Mouse (Mus musculus): Measurements from ENCODE around the gene Mboat1. TPM values are rescaled to one million over a fixed set of nuclear protein-coding genes. Genes with fewer than 3 reads are reported as not detected.

Gene Mboat1
- polyA plus RNA-seq, 1 experiment from 2014 or later = 98.7 TPM

- Histone ChIP-seq H3K9me3 (ENCODE audit: control insufficient read depth, low read length) (no peaks in the 10 kb centered on the region), H3K4me1 (replicated peaks; ENCODE audit: control insufficient read depth, insufficient read depth) (no peaks in the 10 kb centered on the region), H3K4me2 (replicated peaks; ENCODE audit: low read depth) (no peak overlapping the region), H3K36me3 (ENCODE audit: control insufficient read depth, insufficient read depth, low read length) (no peaks in the 10 kb centered on the region), H3K4me3 (ENCODE audit: low read depth, low read length) (no peak overlapping the region), H3K9ac (ENCODE audit: low read length) (no peak overlapping the region), H3K27me3 (ENCODE audit: control insufficient read depth, insufficient read depth, low read length) (no peaks in the 10 kb centered on the region), H3K27ac (replicated peaks) (no peak overlapping the region)
- 48% methylated on average over 6 of the region's 6 CpGs for WGBS
- DNase-seq (ENCODE audit: low spot score) (no peak), ATAC-seq (ENCODE audit: low FRiP score, low TSS enrichment) (no peak)
- TF ChIP-seq EP300 (optimal IDR thresholded peaks at IDR 0.05) = no peak
- no peak for TF ChIP-seq CTCF (IDR thresholded peaks at IDR 0.05; ENCODE audit: low read depth)
These were observed 33.8 kb downstream of the Mboat1 start for GRCm38 (mm10) chr13:30170061-30170460.

- H3K4me1 ChIP-seq (replicated peaks; ENCODE audit: control insufficient read depth, insufficient read depth) = no peaks in the 10 kb centered on the region
- H3K36me3 ChIP-seq (ENCODE audit: control insufficient read depth, insufficient read depth, low read length) = no peaks in the 10 kb centered on the region
- 86% methylated on average over 4 of the region's 4 CpGs for WGBS
- no peak for TF ChIP-seq EP300 (optimal IDR thresholded peaks at IDR 0.05)
- no peak for TF ChIP-seq CTCF (IDR thresholded peaks at IDR 0.05; ENCODE audit: low read depth)
- DNase-seq (ENCODE audit: low spot score) (no peak), ATAC-seq (ENCODE audit: low FRiP score, low TSS enrichment) (no peak)
- no peak overlapping the region for H3K9ac ChIP-seq (ENCODE audit: low read length)
- H3K4me3 ChIP-seq (ENCODE audit: low read depth, low read length) = no peak overlapping the region
- H3K9me3 ChIP-seq (ENCODE audit: control insufficient read depth, low read length) = no peaks in the 10 kb centered on the region
- H3K4me2 ChIP-seq (replicated peaks; ENCODE audit: low read depth) = no peak overlapping the region
- H3K27ac ChIP-seq (replicated peaks) = no peak overlapping the region
- no peaks in the 10 kb centered on the region for H3K27me3 ChIP-seq (ENCODE audit: control insufficient read depth, insufficient read depth, low read length)
These were observed 38.3 kb downstream of the Mboat1 start for GRCm38 (mm10) chr13:30174586-30174985.

- Histone ChIP-seq H3K9me3 (ENCODE audit: control insufficient read depth, low read length) (no peaks in the 10 kb centered on the region), H3K36me3 (ENCODE audit: control insufficient read depth, insufficient read depth, low read length) (no peaks in the 10 kb centered on the region), H3K4me1 (replicated peaks; ENCODE audit: control insufficient read depth, insufficient read depth) (no peaks in the 10 kb centered on the region), H3K4me3 (ENCODE audit: low read depth, low read length) (no peak overlapping the region), H3K9ac (ENCODE audit: low read length) (no peak overlapping the region), H3K4me2 (replicated peaks; ENCODE audit: low read depth) (no peak overlapping the region), H3K27ac (replicated peaks) (no peak overlapping the region), H3K27me3 (ENCODE audit: control insufficient read depth, insufficient read depth, low read length) (no peaks in the 10 kb centered on the region)
- no peak for TF ChIP-seq EP300 (optimal IDR thresholded peaks at IDR 0.05)
- TF ChIP-seq CTCF (IDR thresholded peaks at IDR 0.05; ENCODE audit: low read depth) = no peak
- ATAC-seq (ENCODE audit: low FRiP score, low TSS enrichment) = no peak
- no peak for DNase-seq (ENCODE audit: low spot score)
- 58% methylated on average over 6 of the region's 6 CpGs for WGBS
These were observed 41.1 kb downstream of the Mboat1 start for GRCm38 (mm10) chr13:30177356-30177755.

- Histone ChIP-seq H3K27me3 (ENCODE audit: control insufficient read depth, insufficient read depth, low read length) (no peaks in the 10 kb centered on the region), H3K9me3 (ENCODE audit: control insufficient read depth, low read length) (no peaks in the 10 kb centered on the region), H3K9ac (ENCODE audit: low read length) (no peak overlapping the region), H3K4me3 (ENCODE audit: low read depth, low read length) (no peak overlapping the region), H3K27ac (replicated peaks) (peak overlapping the region; percentile 24; the same call in 1 of the 2 replicates), H3K36me3 (ENCODE audit: control insufficient read depth, insufficient read depth, low read length) (no peaks in the 10 kb centered on the region), H3K4me1 (replicated peaks; ENCODE audit: control insufficient read depth, insufficient read depth) (no peaks in the 10 kb centered on the region), H3K4me2 (replicated peaks; ENCODE audit: low read depth) (no peak overlapping the region)
- DNase-seq (ENCODE audit: low spot score) = no peak
- ATAC-seq (ENCODE audit: low FRiP score, low TSS enrichment) = no peak
- 67% methylated on average over 6 of the region's 6 CpGs for WGBS
- TF ChIP-seq CTCF (IDR thresholded peaks at IDR 0.05; ENCODE audit: low read depth) (no peak), EP300 (optimal IDR thresholded peaks at IDR 0.05) (no peak)
These were observed 49.3 kb downstream of the Mboat1 start for GRCm38 (mm10) chr13:30185549-30185948.

GRCm38 (mm10) chr13:30185959-30186358 is 49.7 kb downstream of the Mboat1 start:
- WGBS = 35% methylated on average over 6 of the region's 6 CpGs
- Histone ChIP-seq H3K4me3 (ENCODE audit: low read depth, low read length) (no peak overlapping the region), H3K4me2 (replicated peaks; ENCODE audit: low read depth) (no peak overlapping the region), H3K36me3 (ENCODE audit: control insufficient read depth, insufficient read depth, low read length) (no peaks in the 10 kb centered on the region), H3K27me3 (ENCODE audit: control insufficient read depth, insufficient read depth, low read length) (no peaks in the 10 kb centered on the region), H3K9ac (ENCODE audit: low read length) (no peak overlapping the region), H3K9me3 (ENCODE audit: control insufficient read depth, low read length) (no peaks in the 10 kb centered on the region), H3K27ac (replicated peaks) (peak overlapping the region; percentile 67), H3K4me1 (replicated peaks; ENCODE audit: control insufficient read depth, insufficient read depth) (no peaks in the 10 kb centered on the region)
- ATAC-seq (ENCODE audit: low FRiP score, low TSS enrichment) (no peak), DNase-seq (ENCODE audit: low spot score) (no peak)
- TF ChIP-seq CTCF (IDR thresholded peaks at IDR 0.05; ENCODE audit: low read depth) (no peak), EP300 (optimal IDR thresholded peaks at IDR 0.05) (no peak)

- DNase-seq (ENCODE audit: low spot score) (peak; percentile 37), ATAC-seq (ENCODE audit: low FRiP score, low TSS enrichment) (peak; percentile 68)
- Histone ChIP-seq H3K4me3 (ENCODE audit: low read depth, low read length) (no peak overlapping the region), H3K4me1 (replicated peaks; ENCODE audit: control insufficient read depth, insufficient read depth) (no peaks in the 10 kb centered on the region), H3K9me3 (ENCODE audit: control insufficient read depth, low read length) (no peaks in the 10 kb centered on the region), H3K27me3 (ENCODE audit: control insufficient read depth, insufficient read depth, low read length) (no peaks in the 10 kb centered on the region), H3K4me2 (replicated peaks; ENCODE audit: low read depth) (peak overlapping the region; percentile 14; the same call in 1 of the 2 replicates), H3K36me3 (ENCODE audit: control insufficient read depth, insufficient read depth, low read length) (no peaks in the 10 kb centered on the region), H3K27ac (replicated peaks) (0 out of 2 replicates have a peak overlapping the region, but pooled peaks have one; percentile 45), H3K9ac (ENCODE audit: low read length) (no peak overlapping the region)
- 40% methylated on average over 8 of the region's 8 CpGs for WGBS
- TF ChIP-seq CTCF (IDR thresholded peaks at IDR 0.05; ENCODE audit: low read depth) = no peak
- TF ChIP-seq EP300 (optimal IDR thresholded peaks at IDR 0.05) = no peak
These were observed 50.2 kb downstream of the Mboat1 start for GRCm38 (mm10) chr13:30186456-30186855.
